Mouse (Mus musculus) hindbrain, embryonic 12.5 days (tissue): ENCODE measurements around the gene Med24. TPM values are rescaled to one million over a fixed set of nuclear protein-coding genes. Genes with fewer than 3 reads are reported as not detected.
"Not testable (repeated sequence)": the region's sequence is repeated elsewhere in the genome, so short reads cannot be mapped to it uniquely, and the experiment has no call there.

Experiments used
- ATAC-seq: fragments of 200-750 bp; cut with Nextera tagmentation; 2 replicates; pipeline ENCODE4 v1.8.0; 2017; ENCODE audit warnings: moderate TSS enrichment; ENCODE audit not compliant: low FRiP score
- H3K27ac ChIP-seq: fragments of 300-500 bp; sonication (generic); 2 replicates; pipeline ENCODE4 v1.5.1; 2016; ENCODE audit warnings: mild to moderate bottlenecking
- H3K27me3 ChIP-seq: fragments of 300-500 bp; sonication (generic); 2 replicates; pipeline ENCODE4 v1.6.1; 2016; ENCODE audit warnings: mild to moderate bottlenecking
- H3K36me3 ChIP-seq: fragments of 300-500 bp; sonication (generic); 2 replicates; pipeline ENCODE4 v1.6.1; 2016; ENCODE audit warnings: mild to moderate bottlenecking
- H3K4me1 ChIP-seq: fragments of 300-500 bp; sonication (generic); 2 replicates; pipeline ENCODE4 v1.6.1; 2016
- H3K4me2 ChIP-seq: fragments of 300-500 bp; sonication (generic); replicated peaks from 2 replicates; pipeline ENCODE4 v1.6.1; 2016; ENCODE audit warnings: mild to moderate bottlenecking
- H3K4me3 ChIP-seq: fragments of 300-500 bp; sonication (generic); 2 replicates; pipeline ENCODE4 v1.5.1; 2016; ENCODE audit warnings: mild to moderate bottlenecking
- H3K9ac ChIP-seq: fragments of 300-500 bp; sonication (generic); 2 replicates; pipeline ENCODE4 v1.6.1; 2016; ENCODE audit warnings: mild to moderate bottlenecking, moderate library complexity
- H3K9me3 ChIP-seq: fragments of 300-500 bp; sonication (generic); replicated peaks from 2 replicates; pipeline ENCODE4 v1.6.1; 2016; ENCODE audit warnings: mild to moderate bottlenecking
- WGBS: fragments of 180-500 bp; shearing (Covaris S2); methylation state at CpG from one replicate; pipeline ENCODE4 v1.1.7; 2016; 5-methylcytosine and 5-hydroxymethylcytosine counted together
- polyA plus RNA-seq: library from polyadenylated mRNA; unstranded; fragments of >200 nt; fragmentation: Nextera tagmentation; extraction: Ambion mirVana; gene quantifications from 2 replicates; pipeline ENCODE4 v1.2.1, GENCODE M21; 2016

Gene Med24
- polyA plus RNA-seq, 1 experiment from 2014 or later = 85.0 TPM

- no peak for ATAC-seq
- peaks cover 59% of the 10 kb centered on the region for H3K36me3 ChIP-seq
Observed at GRCm38 (mm10) chr11:98723098-98723497, 6.1 kb downstream of the Med24 start.

GRCm38 (mm10) chr11:98721458-98722226 lies 7.6 kb downstream of the Med24 start:
- H3K36me3 ChIP-seq = peaks cover 57% of the 10 kb centered on the region
- WGBS = 64% methylated on average over 24 of the region's 24 CpGs
- H3K27me3 ChIP-seq = no peaks in the 10 kb centered on the region
- H3K9me3 ChIP-seq = no peaks in the 10 kb centered on the region
- no peak overlapping the region for H3K9ac ChIP-seq
- H3K4me1 ChIP-seq = peaks cover 8% of the 10 kb centered on the region; the same call in 1 of the 2 replicates
- ATAC-seq = no peak
- no peak overlapping the region for H3K4me2 ChIP-seq
- no peak overlapping the region for H3K4me3 ChIP-seq
- no peak overlapping the region for H3K27ac ChIP-seq

More at GRCm38 (mm10) chr11:98723098-98723497, 6.1 kb downstream of the Med24 start:
- H3K27ac ChIP-seq = no peak overlapping the region; the same call in 1 of the 2 replicates
- H3K4me3 ChIP-seq = no peak overlapping the region
- H3K9ac ChIP-seq = peak overlapping the region; percentile 23; the same call in 1 of the 2 replicates
- 81% methylated on average over 7 of the region's 7 CpGs for WGBS
- no peaks in the 10 kb centered on the region for H3K9me3 ChIP-seq
- H3K4me1 ChIP-seq = peaks cover 4% of the 10 kb centered on the region
- H3K27me3 ChIP-seq = no peaks in the 10 kb centered on the region
- H3K4me2 ChIP-seq = no peak overlapping the region

- Histone ChIP-seq H3K27ac (no peak overlapping the region), H3K4me1 (peaks cover 8% of the 10 kb centered on the region; the same call in 1 of the 2 replicates), H3K9ac (no peak overlapping the region), H3K9me3 (no peaks in the 10 kb centered on the region), H3K36me3 (peaks cover 57% of the 10 kb centered on the region), H3K4me2 (no peak overlapping the region), H3K4me3 (no peak overlapping the region), H3K27me3 (no peaks in the 10 kb centered on the region)
- ATAC-seq = no peak
- 66% methylated on average over 2 of the region's 2 CpGs for WGBS
Observed at GRCm38 (mm10) chr11:98720756-98721155, 8.5 kb downstream of the Med24 start.

GRCm38 (mm10) chr11:98717904-98718303 lies 11.3 kb downstream of the Med24 start:
- Histone ChIP-seq H3K27ac (no peak overlapping the region), H3K36me3 (peaks cover 59% of the 10 kb centered on the region), H3K4me2 (no peak overlapping the region), H3K4me1 (peaks cover 8% of the 10 kb centered on the region; the same call in 1 of the 2 replicates), H3K9ac (no peak overlapping the region), H3K9me3 (no peaks in the 10 kb centered on the region), H3K4me3 (no peak overlapping the region), H3K27me3 (no peaks in the 10 kb centered on the region)
- WGBS = 24% methylated on average over 13 of the region's 13 CpGs
- no peak for ATAC-seq

GRCm38 (mm10) chr11:98715946-98716345 lies 13.3 kb downstream of the Med24 start:
- H3K27ac ChIP-seq = no peak overlapping the region
- H3K27me3 ChIP-seq = no peaks in the 10 kb centered on the region
- no peak overlapping the region for H3K4me2 ChIP-seq
- H3K36me3 ChIP-seq = peaks cover 71% of the 10 kb centered on the region
- H3K4me3 ChIP-seq = no peak overlapping the region
- H3K9me3 ChIP-seq = no peaks in the 10 kb centered on the region
- H3K4me1 ChIP-seq = peaks cover 8% of the 10 kb centered on the region; the same call in 1 of the 2 replicates
- H3K9ac ChIP-seq = no peak overlapping the region
- no peak for ATAC-seq
- 92% methylated on average over 9 of the region's 9 CpGs for WGBS

- Histone ChIP-seq H3K9me3 (no peaks in the 10 kb centered on the region), H3K27me3 (no peaks in the 10 kb centered on the region), H3K4me1 (peaks cover 8% of the 10 kb centered on the region; the same call in 1 of the 2 replicates), H3K4me2 (no peak overlapping the region), H3K9ac (no peak overlapping the region), H3K27ac (no peak overlapping the region), H3K36me3 (peaks cover 83% of the 10 kb centered on the region), H3K4me3 (no peak overlapping the region)
- no peak for ATAC-seq
- 86% methylated on average over 12 of the region's 12 CpGs for whole genome bisulfite sequencing
Observed at GRCm38 (mm10) chr11:98713703-98714102, 15.5 kb downstream of the Med24 start.

- peaks cover 91% of the 10 kb centered on the region for H3K36me3 ChIP-seq
- 91% methylated on average over 6 of the region's 6 CpGs for WGBS
- not testable (repeated sequence) for H3K27me3 ChIP-seq, H3K4me2 ChIP-seq, H3K9me3 ChIP-seq, H3K4me1 ChIP-seq, H3K4me3 ChIP-seq, H3K9ac ChIP-seq, ATAC-seq, H3K27ac ChIP-seq
Observed at GRCm38 (mm10) chr11:98712009-98712408, 17.2 kb downstream of the Med24 start.

GRCm38 (mm10) chr11:98711046-98711434 lies 18.2 kb downstream of the Med24 start:
- Histone ChIP-seq H3K4me1 (peaks cover 6% of the 10 kb centered on the region), H3K27ac (no peak overlapping the region), H3K27me3 (no peaks in the 10 kb centered on the region), H3K9ac (no peak overlapping the region), H3K9me3 (no peaks in the 10 kb centered on the region), H3K36me3 (peaks cover 92% of the 10 kb centered on the region), H3K4me3 (no peak overlapping the region), H3K4me2 (no peak overlapping the region)
- WGBS = 82% methylated on average over 4 of the region's 4 CpGs
- ATAC-seq = no peak

GRCm38 (mm10) chr11:98710416-98711045 lies 18.7 kb downstream of the Med24 start:
- Histone ChIP-seq H3K4me2 (no peak overlapping the region), H3K27ac (no peak overlapping the region), H3K9me3 (no peaks in the 10 kb centered on the region), H3K9ac (no peak overlapping the region), H3K36me3 (peaks cover 92% of the 10 kb centered on the region), H3K4me3 (no peak overlapping the region), H3K27me3 (no peaks in the 10 kb centered on the region), H3K4me1 (peaks cover 6% of the 10 kb centered on the region)
- ATAC-seq = peak; percentile 40; the same call in 1 of the 2 replicates
- 57% methylated on average over 12 of the region's 12 CpGs for WGBS

GRCm38 (mm10) chr11:98709001-98709741 lies 20.1 kb downstream of the Med24 start:
- Histone ChIP-seq H3K27ac (no peak overlapping the region), H3K4me3 (no peak overlapping the region), H3K4me1 (peaks cover 6% of the 10 kb centered on the region), H3K9me3 (no peaks in the 10 kb centered on the region), H3K9ac (no peak overlapping the region), H3K36me3 (peaks cover 92% of the 10 kb centered on the region), H3K4me2 (no peak overlapping the region), H3K27me3 (no peaks in the 10 kb centered on the region)
- 90% methylated on average over 26 of the region's 26 CpGs for WGBS
- ATAC-seq = no peak

- H3K4me1 ChIP-seq = peaks cover 6% of the 10 kb centered on the region
Observed at GRCm38 (mm10) chr11:98708282-98708956, 20.8 kb downstream of the Med24 start.

More at GRCm38 (mm10) chr11:98708282-98708956, 20.8 kb downstream of the Med24 start:
- 88% methylated on average over 19 of the region's 19 CpGs for WGBS
- H3K36me3 ChIP-seq = peaks cover 88% of the 10 kb centered on the region
- no peak for ATAC-seq
- H3K27ac ChIP-seq = no peak overlapping the region
- no peak overlapping the region for H3K4me3 ChIP-seq
- no peaks in the 10 kb centered on the region for H3K27me3 ChIP-seq
- H3K9me3 ChIP-seq = no peaks in the 10 kb centered on the region
- H3K4me2 ChIP-seq = no peak overlapping the region
- H3K9ac ChIP-seq = no peak overlapping the region
